Mouse (Mus musculus) CH12.LX (cell line): ENCODE measurements at regions not wholly inside any gene's neighbourhood (a gene's known extent, or its start where the extent isn't known, plus 50 kb on each side); places are given as distances from the start of the nearest gene placed in this dataset.

ENCODE experiments used
- CTCF ChIP-seq, 2 experiments: IDR thresholded peaks in 1 of 2; conservative IDR thresholded peaks in 1 of 2; 2 replicates each; pipeline ENCODE4 v1.5.1; 2011 to 2012; ENCODE audit warnings: low read depth in 2 of 2, low read length in 2 of 2, improper control_type of control experiment in 1 of 2, inconsistent platforms in 1 of 2, mild to moderate bottlenecking in 1 of 2, moderate library complexity in 1 of 2
- EP300 ChIP-seq: IDR thresholded peaks from 2 replicates; pipeline ENCODE4 v1.6.1; 2011; ENCODE audit warnings: low read length, improper control_type of control experiment
- JUND ChIP-seq: conservative IDR thresholded peaks from 2 replicates; pipeline ENCODE4 v1.6.1; 2011; ENCODE audit warnings: low read depth, low read length, improper control_type of control experiment
- MAX ChIP-seq: IDR thresholded peaks from 2 replicates; pipeline ENCODE4 v1.6.1; 2011; ENCODE audit warnings: low read length, improper control_type of control experiment
- MAZ ChIP-seq: IDR thresholded peaks from 2 replicates; pipeline ENCODE4 v1.6.1; 2012; ENCODE audit warnings: low read depth, mild to moderate bottlenecking, inconsistent platforms, low read length, improper control_type of control experiment, moderate library complexity
- POLR2A ChIP-seq: IDR thresholded peaks from 2 replicates; pipeline ENCODE4 v1.6.1; 2011; ENCODE audit warnings: low read depth, mild to moderate bottlenecking, improper control_type of control experiment, low read length
- POLR2AphosphoS2 ChIP-seq: IDR thresholded peaks from 2 replicates; pipeline ENCODE4 v1.6.1; 2011; ENCODE audit warnings: low read depth, low read length, improper control_type of control experiment
- USF1 ChIP-seq: IDR thresholded peaks from 2 replicates; pipeline ENCODE4 v1.6.1; 2014; ENCODE audit warnings: low read depth, mild to moderate bottlenecking, inconsistent platforms, low read length, improper control_type of control experiment

- no peak for TF ChIP-seq POLR2A
- TF ChIP-seq POLR2AphosphoS2: no peak
- TF ChIP-seq CTCF (conservative IDR thresholded peaks at IDR 0.05 in 1 of 2, IDR thresholded peaks at IDR 0.05 in 1 of 2; ENCODE audit: low read depth in 2 of 2, low read length in 2 of 2): no peak
- no peak for TF ChIP-seq USF1
- no peak for TF ChIP-seq MAX
- no peak for TF ChIP-seq JUND
- no peak for TF ChIP-seq MAZ
- TF ChIP-seq EP300: no peak
Observed at GRCm38 (mm10) chr10:96747015-96747663, 130.3 kb downstream of the Btg1 start.
